Mouse (Mus musculus): ENCODE measurements at regions not wholly inside any gene's neighbourhood (a gene's known extent, or its start where the extent isn't known, plus 50 kb on each side); places are given as distances from the start of the nearest gene placed in this dataset.

- no peaks in the 10 kb centered on the region for H3K36me3 ChIP-seq
- no peaks in the 10 kb centered on the region for H3K9me3 ChIP-seq (replicated peaks)
- WGBS = 63% methylated on average over 14 of the region's 14 CpGs
- no peak for DNase-seq (ENCODE audit: low spot score)
- H3K27ac ChIP-seq (replicated peaks) = no peak overlapping the region
- H3K4me1 ChIP-seq = peaks cover 36% of the 10 kb centered on the region
- no peak overlapping the region for H3K4me3 ChIP-seq
- H3K27me3 ChIP-seq (ENCODE audit: low read depth, poor library complexity, severe bottlenecking) = no peaks in the 10 kb centered on the region
These were observed 370.6 kb upstream of the Cited2 start for GRCm38 (mm10) chr10:17352202-17352994.

DNA sequence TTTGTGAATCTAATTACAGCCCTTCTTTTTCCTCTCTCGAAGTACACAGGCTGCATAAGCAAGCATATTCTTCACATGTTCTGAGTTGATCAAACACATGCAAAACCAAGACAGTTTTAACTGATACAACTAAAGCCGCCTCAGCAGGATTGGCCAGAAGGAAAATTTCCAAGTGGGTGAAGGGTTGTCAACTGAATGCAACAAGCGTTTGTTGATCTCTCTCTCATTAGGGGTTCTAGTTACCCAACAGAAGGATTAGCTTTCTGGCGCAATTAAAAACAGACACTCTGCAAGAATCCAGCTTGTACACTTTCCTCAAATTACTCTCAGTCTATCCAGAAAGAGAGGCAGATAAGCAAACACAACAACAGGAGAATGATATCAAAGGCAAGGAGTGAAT is 367.5 kb upstream of the Cited2 start:
- peaks cover 36% of the 10 kb centered on the region for H3K4me1 ChIP-seq
- no peak for DNase-seq (ENCODE audit: low spot score)
- 33% methylated on average over 4 of the region's 4 CpGs for WGBS
- no peaks in the 10 kb centered on the region for H3K27me3 ChIP-seq (ENCODE audit: low read depth, poor library complexity, severe bottlenecking)
- no peaks in the 10 kb centered on the region for H3K36me3 ChIP-seq
- peak overlapping the region; percentile 52; the same call in 1 of the 2 replicates for H3K27ac ChIP-seq (replicated peaks)
- no peaks in the 10 kb centered on the region for H3K9me3 ChIP-seq (replicated peaks)
- no peak overlapping the region for H3K4me3 ChIP-seq

- H3K36me3 ChIP-seq = no peaks in the 10 kb centered on the region
- H3K27ac ChIP-seq (replicated peaks) = peak overlapping the region; percentile 52; the same call in 1 of the 2 replicates
- 38% methylated on average over 3 of the region's 3 CpGs for WGBS
- no peak for DNase-seq (ENCODE audit: low spot score)
- H3K4me3 ChIP-seq = no peak overlapping the region
- peaks cover 36% of the 10 kb centered on the region for H3K4me1 ChIP-seq
- no peaks in the 10 kb centered on the region for H3K9me3 ChIP-seq (replicated peaks)
- no peaks in the 10 kb centered on the region for H3K27me3 ChIP-seq (ENCODE audit: low read depth, poor library complexity, severe bottlenecking)
These were observed 367.0 kb upstream of the Cited2 start for GRCm38 (mm10) chr10:17356041-17356440.

- Histone ChIP-seq H3K4me1 (peaks cover 17% of the 10 kb centered on the region), H3K27me3 (ENCODE audit: low read depth, poor library complexity, severe bottlenecking) (no peaks in the 10 kb centered on the region), H3K4me3 (no peak overlapping the region), H3K36me3 (no peaks in the 10 kb centered on the region), H3K27ac (replicated peaks) (no peak overlapping the region), H3K9me3 (replicated peaks) (no peaks in the 10 kb centered on the region)
- DNase-seq (ENCODE audit: low spot score) = no peak
- WGBS = 76% methylated on average over 3 of the region's 3 CpGs
These were observed 360.4 kb upstream of the Cited2 start for GRCm38 (mm10) chr10:17362643-17363042.

DNA sequence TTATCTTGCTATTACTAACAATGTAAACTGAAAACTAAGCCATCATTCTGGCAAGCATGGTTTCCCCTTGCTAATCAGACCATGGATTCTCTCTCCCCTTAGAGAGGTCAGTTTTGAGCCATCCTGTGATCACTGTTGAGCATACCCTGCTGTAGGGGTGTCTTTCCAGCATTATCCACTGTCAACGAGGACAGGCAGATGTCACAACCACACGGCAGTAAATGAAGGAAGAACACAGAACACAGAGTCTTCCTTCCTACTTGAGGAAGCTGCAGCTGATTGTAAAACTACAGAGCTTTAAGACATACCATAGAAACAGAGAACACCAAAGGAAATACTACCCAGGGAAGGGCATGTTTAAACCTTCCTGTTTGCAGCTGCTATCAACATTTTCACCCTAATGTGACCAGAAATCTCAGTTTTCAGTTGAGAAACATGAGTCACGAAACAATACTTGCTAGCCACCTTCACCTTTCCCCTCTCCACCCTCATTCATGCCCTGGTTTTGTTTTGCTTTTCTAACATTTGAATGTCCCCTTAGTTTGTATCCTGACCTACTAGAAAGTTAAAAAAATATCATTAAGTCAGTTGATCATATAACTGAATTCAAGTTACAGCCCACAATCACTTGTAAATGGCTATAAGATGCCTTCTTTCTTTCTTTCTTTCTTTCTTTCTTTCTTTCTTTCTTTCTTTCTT is 356.8 kb upstream of the Cited2 start:
- DNase-seq (ENCODE audit: low spot score) = no peak
- WGBS = 75% methylated on average over 3 of the region's 3 CpGs
- Histone ChIP-seq H3K36me3 (no peaks in the 10 kb centered on the region), H3K4me3 (no peak overlapping the region), H3K27me3 (ENCODE audit: low read depth, poor library complexity, severe bottlenecking) (no peaks in the 10 kb centered on the region), H3K4me1 (peaks cover 17% of the 10 kb centered on the region), H3K9me3 (replicated peaks) (no peaks in the 10 kb centered on the region), H3K27ac (replicated peaks) (0 out of 2 replicates have a peak overlapping the region, but pooled peaks have one; percentile 33)

DNA sequence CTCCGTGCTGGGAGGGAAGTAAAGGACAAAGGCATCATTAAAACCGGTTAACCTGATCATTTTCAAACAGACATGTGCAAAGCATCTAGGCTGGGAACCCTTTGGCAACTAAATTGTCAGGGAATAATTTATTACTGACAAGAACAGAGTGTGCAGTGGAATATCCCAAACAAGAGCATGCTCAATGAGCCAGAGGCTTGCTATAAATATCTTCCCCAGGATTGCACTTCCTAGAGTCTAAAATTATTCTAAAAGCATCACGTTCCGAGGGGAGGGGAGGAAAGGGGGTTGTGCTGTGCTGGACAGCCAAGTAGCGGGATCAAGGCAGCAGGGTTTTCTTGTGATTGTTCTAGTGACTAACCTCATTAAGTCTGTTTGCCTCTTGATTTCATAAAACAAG is 356.0 kb upstream of the Cited2 start:
- Histone ChIP-seq H3K9me3 (replicated peaks) (no peaks in the 10 kb centered on the region), H3K27me3 (ENCODE audit: low read depth, poor library complexity, severe bottlenecking) (no peaks in the 10 kb centered on the region), H3K27ac (replicated peaks) (peak overlapping the region; percentile 64), H3K4me3 (no peak overlapping the region), H3K4me1 (peaks cover 17% of the 10 kb centered on the region), H3K36me3 (no peaks in the 10 kb centered on the region)
- WGBS = 24% methylated on average over 5 of the region's 5 CpGs
- no peak for DNase-seq (ENCODE audit: low spot score)

- Histone ChIP-seq H3K27me3 (ENCODE audit: low read depth, poor library complexity, severe bottlenecking) (no peaks in the 10 kb centered on the region), H3K4me1 (peaks cover 17% of the 10 kb centered on the region), H3K36me3 (no peaks in the 10 kb centered on the region), H3K27ac (replicated peaks) (no peak overlapping the region), H3K4me3 (no peak overlapping the region), H3K9me3 (replicated peaks) (no peaks in the 10 kb centered on the region)
- DNase-seq (ENCODE audit: low spot score) = no peak
These were observed 355.6 kb upstream of the Cited2 start for GRCm38 (mm10) chr10:17367430-17367829.

GRCm38 (mm10) chr10:17368636-17369035 is 354.4 kb upstream of the Cited2 start:
- no peak overlapping the region for H3K4me3 ChIP-seq
- 97% methylated on average over 1 of the region's 1 CpGs for WGBS
- no peak overlapping the region for H3K27ac ChIP-seq (replicated peaks)
- H3K4me1 ChIP-seq = peaks cover 17% of the 10 kb centered on the region
- H3K27me3 ChIP-seq (ENCODE audit: low read depth, poor library complexity, severe bottlenecking) = no peaks in the 10 kb centered on the region
- H3K9me3 ChIP-seq (replicated peaks) = no peaks in the 10 kb centered on the region
- H3K36me3 ChIP-seq = no peaks in the 10 kb centered on the region
- no peak for DNase-seq (ENCODE audit: low spot score)

GRCm38 (mm10) chr10:17372905-17373304 is 350.1 kb upstream of the Cited2 start:
- no peak for DNase-seq (ENCODE audit: low spot score)
- WGBS = 91% methylated on average over 2 of the region's 2 CpGs
- no peaks in the 10 kb centered on the region for H3K36me3 ChIP-seq
- H3K27ac ChIP-seq (replicated peaks) = no peak overlapping the region
- H3K9me3 ChIP-seq (replicated peaks) = no peaks in the 10 kb centered on the region
- H3K27me3 ChIP-seq (ENCODE audit: low read depth, poor library complexity, severe bottlenecking) = no peaks in the 10 kb centered on the region
- no peak overlapping the region for H3K4me3 ChIP-seq
- no peaks in the 10 kb centered on the region for H3K4me1 ChIP-seq

DNA sequence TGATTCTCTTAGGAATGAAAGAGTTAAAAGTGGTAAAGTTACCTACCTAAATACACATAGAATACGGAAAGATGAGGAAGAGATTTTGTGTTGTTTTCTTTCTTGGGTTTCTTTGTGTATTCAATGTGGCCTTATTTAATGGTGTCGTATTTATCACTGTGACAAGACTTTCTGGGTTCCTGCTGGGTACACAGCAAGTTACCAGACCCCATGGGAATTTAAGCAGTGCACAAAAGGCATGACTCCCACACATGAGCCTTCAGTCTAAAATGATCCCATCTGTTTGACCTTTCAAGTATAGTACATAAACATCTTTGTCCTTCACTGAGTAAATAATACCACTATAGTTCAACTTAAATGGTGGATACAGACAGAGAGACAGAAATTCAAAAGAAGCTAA is 349.0 kb upstream of the Cited2 start:
- H3K4me1 ChIP-seq = no peaks in the 10 kb centered on the region
- no peaks in the 10 kb centered on the region for H3K27me3 ChIP-seq (ENCODE audit: low read depth, poor library complexity, severe bottlenecking)
- DNase-seq (ENCODE audit: low spot score) = no peak
- H3K4me3 ChIP-seq = no peak overlapping the region
- no peaks in the 10 kb centered on the region for H3K36me3 ChIP-seq
- no peaks in the 10 kb centered on the region for H3K9me3 ChIP-seq (replicated peaks)
- H3K27ac ChIP-seq (replicated peaks) = no peak overlapping the region
- 55% methylated on average over 2 of the region's 2 CpGs for WGBS

DNA sequence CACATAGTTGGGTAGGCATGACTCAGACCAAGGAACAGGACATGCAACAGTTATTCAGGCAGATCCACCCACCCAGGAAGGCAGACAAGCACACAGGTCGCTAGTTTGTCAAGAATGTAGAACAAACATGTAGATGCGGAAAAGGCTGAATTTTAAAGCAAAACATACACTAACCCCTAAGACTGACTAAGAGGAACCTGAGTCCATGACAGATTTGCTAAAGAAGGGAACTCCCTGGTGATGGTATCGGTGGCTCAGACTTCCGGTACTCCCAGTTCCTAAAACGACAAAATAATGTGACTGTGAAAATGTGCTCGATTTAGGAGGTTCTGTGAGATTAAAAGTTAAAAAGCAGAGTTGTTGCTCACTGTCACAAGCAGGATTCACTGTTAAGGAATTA is 340.0 kb upstream of the Cited2 start:
- no peaks in the 10 kb centered on the region for H3K9me3 ChIP-seq (replicated peaks)
- H3K4me1 ChIP-seq = no peaks in the 10 kb centered on the region
- 90% methylated on average over 6 of the region's 6 CpGs for WGBS
- H3K27me3 ChIP-seq (ENCODE audit: low read depth, poor library complexity, severe bottlenecking) = no peaks in the 10 kb centered on the region
- no peak for DNase-seq (ENCODE audit: low spot score)
- H3K27ac ChIP-seq (replicated peaks) = no peak overlapping the region
- no peaks in the 10 kb centered on the region for H3K36me3 ChIP-seq
- no peak overlapping the region for H3K4me3 ChIP-seq

- no peak overlapping the region for H3K4me3 ChIP-seq
- no peaks in the 10 kb centered on the region for H3K27me3 ChIP-seq (ENCODE audit: low read depth, poor library complexity, severe bottlenecking)
- no peak overlapping the region for H3K27ac ChIP-seq (replicated peaks)
- no peaks in the 10 kb centered on the region for H3K36me3 ChIP-seq
- 67% methylated on average over 1 of the region's 1 CpGs for WGBS
- no peaks in the 10 kb centered on the region for H3K4me1 ChIP-seq
- H3K9me3 ChIP-seq (replicated peaks) = no peaks in the 10 kb centered on the region
- DNase-seq (ENCODE audit: low spot score) = no peak
These were observed 337.8 kb upstream of the Cited2 start for GRCm38 (mm10) chr10:17385181-17385580.

DNA sequence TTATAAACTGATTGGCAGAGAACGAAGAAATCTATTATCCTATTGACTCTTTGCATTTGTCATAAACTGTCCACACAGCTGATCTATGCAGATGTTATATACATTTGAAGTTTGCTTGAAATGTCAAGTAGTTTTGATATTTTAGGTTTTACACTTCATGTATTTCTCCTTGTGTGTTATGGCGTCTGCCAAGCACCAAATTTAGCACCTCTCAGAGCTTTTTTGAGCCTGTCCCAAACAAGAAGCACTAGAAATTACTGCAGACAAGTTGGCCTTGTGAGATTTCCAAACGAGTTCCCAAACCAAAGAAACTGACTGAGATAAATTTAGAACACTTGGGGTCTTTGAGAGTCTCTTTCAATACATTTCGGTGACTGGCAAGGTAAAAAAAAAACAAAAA is 335.7 kb upstream of the Cited2 start:
- WGBS = 86% methylated on average over 4 of the region's 4 CpGs
- H3K27me3 ChIP-seq (ENCODE audit: low read depth, poor library complexity, severe bottlenecking) = no peaks in the 10 kb centered on the region
- H3K9me3 ChIP-seq (replicated peaks) = peaks cover 12% of the 10 kb centered on the region; the same call in 1 of the 2 replicates
- H3K4me3 ChIP-seq = no peak overlapping the region
- no peak overlapping the region for H3K27ac ChIP-seq (replicated peaks)
- no peak for DNase-seq (ENCODE audit: low spot score)
- H3K4me1 ChIP-seq = no peaks in the 10 kb centered on the region
- no peaks in the 10 kb centered on the region for H3K36me3 ChIP-seq
